Mouse (Mus musculus): ENCODE data around the gene Plcxd2. TPM values are rescaled to one million over a fixed set of nuclear protein-coding genes. Genes with fewer than 3 reads are reported as not detected.

Gene Plcxd2
- total and polyA plus RNA-seq, 2 experiments = 20.2 to 40.7 TPM

- no peaks in the 10 kb centered on the region for H3K27me3 ChIP-seq (ENCODE audit: control insufficient read depth, insufficient read depth, low read length)
- peaks cover 5% of the 10 kb centered on the region; the same call in 1 of the 2 replicates for H3K79me2 ChIP-seq (ENCODE audit: control insufficient read depth, insufficient read depth, low read length)
- H3K9ac ChIP-seq (ENCODE audit: low read depth, low read length) = peak overlapping the region; percentile 16; the same call in 1 of the 2 replicates
- H3K4me3 ChIP-seq (ENCODE audit: insufficient read depth, low read depth, low read length) = no peak overlapping the region
- DNase-seq (ENCODE audit: extremely low read depth, low read depth, low spot score) = peak; percentile 97
- peak overlapping the region; percentile 83 for H3K27ac ChIP-seq (replicated peaks; ENCODE audit: insufficient read depth, low read depth, low read length)
- TF ChIP-seq CTCF (IDR thresholded peaks at IDR 0.05; ENCODE audit: low read depth, low read length) (no peak), POLR2A (IDR thresholded peaks at IDR 0.05; ENCODE audit: extremely low read depth, insufficient read depth, low read length) (no peak)
- 25% methylated on average over 5 of the region's 5 CpGs for WGBS
- H3K36me3 ChIP-seq (ENCODE audit: control insufficient read depth, insufficient read depth, low read length) = no peaks in the 10 kb centered on the region
- peaks cover 32% of the 10 kb centered on the region for H3K4me1 ChIP-seq (ENCODE audit: control insufficient read depth, insufficient read depth, low read length)
Observed at GRCm38 (mm10) chr16:45926875-45927274, 83.1 kb downstream of the Plcxd2 start.

GRCm38 (mm10) chr16:45923731-45924424, 86.1 kb downstream of the Plcxd2 start:
- TF ChIP-seq CTCF (IDR thresholded peaks at IDR 0.05; ENCODE audit: low read depth, low read length) = no peak
- TF ChIP-seq POLR2A (IDR thresholded peaks at IDR 0.05; ENCODE audit: extremely low read depth, insufficient read depth, low read length) = no peak
- 21% methylated on average over 6 of the region's 6 CpGs for WGBS
- H3K9ac ChIP-seq (ENCODE audit: low read depth, low read length) = no peak overlapping the region
- H3K27me3 ChIP-seq (ENCODE audit: control insufficient read depth, insufficient read depth, low read length) = no peaks in the 10 kb centered on the region
- H3K27ac ChIP-seq (replicated peaks; ENCODE audit: insufficient read depth, low read depth, low read length) = peak overlapping the region; percentile 68
- no peak overlapping the region for H3K4me3 ChIP-seq (ENCODE audit: insufficient read depth, low read depth, low read length)
- H3K4me1 ChIP-seq (ENCODE audit: control insufficient read depth, insufficient read depth, low read length) = peaks cover 32% of the 10 kb centered on the region
- peak; percentile 91 for DNase-seq (ENCODE audit: extremely low read depth, low read depth, low spot score)
- peaks cover 2% of the 10 kb centered on the region; the same call in 1 of the 2 replicates for H3K79me2 ChIP-seq (ENCODE audit: control insufficient read depth, insufficient read depth, low read length)
- no peaks in the 10 kb centered on the region for H3K36me3 ChIP-seq (ENCODE audit: control insufficient read depth, insufficient read depth, low read length)

DNA sequence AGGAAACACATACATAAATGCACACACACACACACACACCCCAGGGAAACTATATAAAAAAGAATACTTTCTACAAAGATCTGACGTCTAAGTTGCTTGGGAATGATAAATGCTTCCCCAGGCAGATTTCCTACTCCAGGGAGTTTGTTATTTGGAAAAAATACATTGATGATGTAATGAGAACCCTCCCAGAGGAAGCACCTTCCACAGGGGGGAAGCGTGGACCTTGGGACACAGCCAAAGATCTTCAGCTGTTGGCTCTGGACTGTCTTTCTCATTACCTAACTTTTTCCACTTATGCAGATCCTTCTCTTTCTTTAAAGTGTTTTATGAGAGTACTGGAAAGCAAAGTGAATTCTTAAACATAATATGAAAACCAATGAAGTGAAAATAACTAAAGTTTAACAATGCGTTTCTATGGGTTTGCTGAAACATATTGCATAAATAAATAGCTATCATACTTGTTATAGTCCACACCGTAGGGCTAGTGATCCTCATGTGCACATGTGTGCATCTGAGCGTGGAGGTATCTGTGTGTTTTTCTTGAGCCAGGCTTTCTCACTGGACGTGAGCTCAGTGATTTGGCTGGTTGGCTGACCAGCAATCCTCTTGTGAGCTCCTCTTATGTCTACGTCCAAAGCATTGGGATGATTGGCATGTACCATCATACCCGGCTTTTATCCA, 87.3 kb downstream of the Plcxd2 start:
- Histone ChIP-seq H3K27ac (replicated peaks; ENCODE audit: insufficient read depth, low read depth, low read length) (peak overlapping the region; percentile 38; the same call in 1 of the 2 replicates), H3K27me3 (ENCODE audit: control insufficient read depth, insufficient read depth, low read length) (no peaks in the 10 kb centered on the region)
- peak; percentile 53 for DNase-seq (ENCODE audit: extremely low read depth, low read depth, low spot score)

GRCm38 (mm10) chr16:45919572-45919971, 90.4 kb downstream of the Plcxd2 start:
- Histone ChIP-seq H3K4me1 (ENCODE audit: control insufficient read depth, insufficient read depth, low read length) (peaks cover 14% of the 10 kb centered on the region), H3K27ac (replicated peaks; ENCODE audit: insufficient read depth, low read depth, low read length) (no peak overlapping the region), H3K79me2 (ENCODE audit: control insufficient read depth, insufficient read depth, low read length) (peaks cover 5% of the 10 kb centered on the region; the same call in 1 of the 2 replicates), H3K4me3 (ENCODE audit: insufficient read depth, low read depth, low read length) (no peak overlapping the region), H3K27me3 (ENCODE audit: control insufficient read depth, insufficient read depth, low read length) (no peaks in the 10 kb centered on the region), H3K9ac (ENCODE audit: low read depth, low read length) (no peak overlapping the region), H3K36me3 (ENCODE audit: control insufficient read depth, insufficient read depth, low read length) (no peaks in the 10 kb centered on the region)
- whole genome bisulfite sequencing = 80% methylated on average over 8 of the region's 8 CpGs
- DNase-seq (ENCODE audit: extremely low read depth, low read depth, low spot score) = no peak
- TF ChIP-seq POLR2A (IDR thresholded peaks at IDR 0.05; ENCODE audit: extremely low read depth, insufficient read depth, low read length) = no peak
- no peak for TF ChIP-seq CTCF (IDR thresholded peaks at IDR 0.05; ENCODE audit: low read depth, low read length)

More for the DNA sequence above, 87.3 kb downstream of the Plcxd2 start:
- Histone ChIP-seq H3K4me1 (ENCODE audit: control insufficient read depth, insufficient read depth, low read length) (peaks cover 25% of the 10 kb centered on the region), H3K9ac (ENCODE audit: low read depth, low read length) (no peak overlapping the region), H3K79me2 (ENCODE audit: control insufficient read depth, insufficient read depth, low read length) (peaks cover 2% of the 10 kb centered on the region; the same call in 1 of the 2 replicates), H3K36me3 (ENCODE audit: control insufficient read depth, insufficient read depth, low read length) (no peaks in the 10 kb centered on the region), H3K4me3 (ENCODE audit: insufficient read depth, low read depth, low read length) (no peak overlapping the region)
- WGBS = 64% methylated on average over 8 of the region's 8 CpGs
- TF ChIP-seq POLR2A (IDR thresholded peaks at IDR 0.05; ENCODE audit: extremely low read depth, insufficient read depth, low read length) (no peak), CTCF (IDR thresholded peaks at IDR 0.05; ENCODE audit: low read depth, low read length) (no peak)

Other genes starting within 250 kb of the Plcxd2 start
- 51.2 and 58.3 TPM in 2 replicates for gene Phldb2, start 56.6 kb downstream of the Plcxd2 start, total RNA-seq (2014; rRNA removed)
- gene Phldb2, start 56.6 kb downstream of the Plcxd2 start, polyA plus RNA-seq (2012; rRNA removed) = 19.1 and 20.0 TPM in 2 replicates
- gene Cd96, start 110.0 kb upstream of the Plcxd2 start, total RNA-seq (2014; rRNA removed) = 0.18 and 0.34 TPM in 2 replicates
- 0.06 TPM in 1 of 2 replicates, not detected in the other for gene Cd96, start 110.0 kb upstream of the Plcxd2 start, polyA plus RNA-seq (2012; rRNA removed)
- 93.1 and 93.3 TPM in 2 replicates for gene Gm4737, start 144.9 kb upstream of the Plcxd2 start, total RNA-seq (2014; rRNA removed)
- gene Gm4737, start 144.9 kb upstream of the Plcxd2 start, polyA plus RNA-seq (2012; rRNA removed) = 252 and 284 TPM in 2 replicates

Measured in liver, adult 2 months (tissue).